Mouse (Mus musculus) ovary, postnatal 10 days (tissue): ENCODE measurements at regions not wholly inside any gene's neighbourhood (a gene's known extent, or its start where the extent isn't known, plus 50 kb on each side); places are given as distances from the start of the nearest gene placed in this dataset.

Experiments used
- DNase-seq: peaks from one replicate; pipeline ENCODE4 v3.0.0; 2022; ENCODE audit warnings: low spot score

DNA sequence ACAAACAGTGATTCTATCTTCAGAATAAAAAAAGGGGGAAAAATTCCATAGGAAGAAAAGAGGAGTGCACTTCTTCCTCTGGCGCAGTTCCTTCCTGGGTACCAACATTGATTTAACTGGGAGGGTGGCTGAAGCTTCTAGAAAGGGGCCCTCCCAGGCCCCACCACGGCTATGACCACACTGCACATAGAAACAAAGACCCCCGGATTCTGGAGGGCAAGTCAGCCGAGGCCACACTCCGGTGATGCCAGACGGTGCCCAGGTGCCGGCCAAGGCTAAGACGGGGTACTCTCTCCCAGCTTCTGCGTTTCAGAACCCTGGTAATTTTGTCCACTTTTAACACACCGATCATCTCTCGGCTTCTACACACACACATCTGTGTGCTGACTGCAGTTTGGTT lies 435.8 kb downstream of the Zfp536 start:
- no peak for DNase-seq

DNA sequence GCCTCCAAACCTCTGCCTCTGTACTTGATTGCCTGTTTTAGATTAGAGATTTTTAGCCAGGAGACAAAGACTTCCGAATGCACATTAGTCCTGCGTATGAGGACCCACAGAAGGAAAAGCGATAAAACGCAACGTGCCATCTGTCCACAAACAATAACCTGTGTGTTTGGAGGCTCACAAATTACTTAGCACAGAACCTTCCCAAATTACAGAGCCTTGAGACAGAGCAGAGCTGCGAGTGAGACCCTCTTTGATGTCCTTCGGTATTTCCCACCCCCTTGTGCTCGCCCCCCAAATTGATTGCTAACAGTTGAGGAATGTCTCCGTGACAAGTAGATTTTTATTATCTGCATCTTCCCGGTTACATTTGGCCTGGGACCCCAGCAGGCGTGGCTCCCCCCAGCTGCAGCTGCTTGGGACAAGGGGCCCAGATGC lies 435.4 kb downstream of the Zfp536 start:
- DNase-seq: no peak

DNA sequence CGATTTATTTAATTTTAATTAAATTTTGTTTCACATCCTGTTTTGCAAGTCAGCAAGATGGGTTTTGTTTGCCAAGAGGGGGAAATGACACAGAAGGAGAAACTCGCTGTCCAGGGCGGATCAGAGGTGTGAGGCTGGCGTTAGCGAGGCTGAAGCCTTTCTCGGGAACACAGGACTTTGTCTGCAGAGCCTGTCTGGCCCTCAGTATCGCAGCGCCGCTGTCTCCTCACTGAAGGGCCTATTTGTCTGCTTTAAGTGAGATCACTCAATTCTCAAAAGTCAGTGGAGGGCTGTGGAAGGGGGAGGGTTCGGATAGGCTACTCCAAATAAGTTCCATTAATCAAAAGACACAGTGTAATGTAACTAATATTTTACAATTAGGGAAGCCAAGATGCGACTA lies 430.8 kb downstream of the Zfp536 start:
- no peak for DNase-seq

DNA sequence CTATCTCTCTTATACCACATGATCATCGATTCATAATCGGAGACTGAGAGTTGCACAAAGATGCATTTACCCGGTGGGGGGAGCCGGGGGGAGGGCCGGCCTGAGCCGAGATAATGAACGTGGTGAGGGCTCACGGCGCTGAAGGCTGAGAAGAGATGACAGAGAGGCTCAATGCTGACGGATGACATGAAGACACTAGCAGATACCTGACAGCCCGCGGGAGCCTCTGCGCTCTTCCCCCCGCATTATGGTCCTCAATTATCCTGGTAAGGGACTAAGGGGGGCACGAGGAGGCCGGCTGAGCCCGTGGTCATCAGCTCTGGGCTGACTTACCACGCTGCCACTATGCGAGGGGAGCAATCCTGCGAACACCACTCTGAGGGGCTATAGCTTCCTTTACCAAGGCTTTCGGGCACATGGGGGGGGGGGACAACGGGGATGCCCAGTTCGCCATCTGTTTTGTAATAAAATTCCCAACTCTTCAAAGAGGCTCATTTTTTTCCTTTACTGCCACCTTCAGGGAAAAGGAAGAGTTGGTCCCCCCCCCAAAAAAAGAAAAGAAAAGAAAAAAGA lies 430.3 kb downstream of the Zfp536 start:
- no peak for DNase-seq

DNA sequence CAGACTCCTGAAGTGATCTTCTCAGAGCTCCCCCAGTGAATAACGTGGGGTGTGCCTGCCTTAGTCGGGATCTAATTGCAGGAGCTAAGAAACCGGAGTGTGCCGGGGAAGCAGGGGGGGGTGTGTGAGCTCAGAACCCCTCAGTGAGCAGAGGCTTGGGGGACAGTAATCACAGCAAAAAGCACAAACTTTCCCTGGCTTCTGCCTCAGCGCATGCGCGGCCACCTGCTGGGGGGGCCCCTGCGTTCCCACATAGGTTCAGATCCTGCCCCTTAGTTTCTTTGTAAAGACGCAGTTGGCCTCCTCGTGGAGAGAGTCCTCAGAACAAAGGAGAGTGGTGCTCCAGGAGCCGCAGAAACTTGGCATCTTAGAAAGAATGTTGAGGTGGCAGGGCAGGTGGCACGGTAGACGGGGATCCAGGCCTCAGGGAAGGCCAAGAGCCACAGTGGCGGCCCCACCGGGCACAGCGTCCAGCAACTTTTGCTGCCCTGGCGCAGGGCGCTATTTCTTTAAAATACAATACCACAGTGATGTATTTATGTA lies 429.7 kb downstream of the Zfp536 start:
- DNase-seq: no peak

DNA sequence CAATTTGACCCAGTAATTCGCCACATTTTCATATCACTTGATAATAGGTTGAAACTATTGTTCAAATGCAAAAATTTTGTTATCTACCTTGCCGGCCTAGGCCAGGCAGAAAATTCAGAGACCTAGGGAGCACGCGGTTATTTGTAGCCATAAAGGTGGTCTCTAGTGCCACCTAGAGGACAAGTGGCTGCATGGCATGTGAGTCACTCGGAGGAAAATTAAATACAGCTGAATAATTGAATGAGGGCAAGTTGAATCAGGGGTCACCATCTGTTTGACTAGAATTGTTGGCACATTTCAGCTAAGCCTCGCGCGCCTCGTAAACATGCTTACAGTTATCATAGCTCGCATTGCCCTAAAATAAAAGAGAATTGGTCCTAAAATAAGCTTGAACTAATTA lies 427.4 kb downstream of the Zfp536 start:
- DNase-seq: peak; percentile 39

DNA sequence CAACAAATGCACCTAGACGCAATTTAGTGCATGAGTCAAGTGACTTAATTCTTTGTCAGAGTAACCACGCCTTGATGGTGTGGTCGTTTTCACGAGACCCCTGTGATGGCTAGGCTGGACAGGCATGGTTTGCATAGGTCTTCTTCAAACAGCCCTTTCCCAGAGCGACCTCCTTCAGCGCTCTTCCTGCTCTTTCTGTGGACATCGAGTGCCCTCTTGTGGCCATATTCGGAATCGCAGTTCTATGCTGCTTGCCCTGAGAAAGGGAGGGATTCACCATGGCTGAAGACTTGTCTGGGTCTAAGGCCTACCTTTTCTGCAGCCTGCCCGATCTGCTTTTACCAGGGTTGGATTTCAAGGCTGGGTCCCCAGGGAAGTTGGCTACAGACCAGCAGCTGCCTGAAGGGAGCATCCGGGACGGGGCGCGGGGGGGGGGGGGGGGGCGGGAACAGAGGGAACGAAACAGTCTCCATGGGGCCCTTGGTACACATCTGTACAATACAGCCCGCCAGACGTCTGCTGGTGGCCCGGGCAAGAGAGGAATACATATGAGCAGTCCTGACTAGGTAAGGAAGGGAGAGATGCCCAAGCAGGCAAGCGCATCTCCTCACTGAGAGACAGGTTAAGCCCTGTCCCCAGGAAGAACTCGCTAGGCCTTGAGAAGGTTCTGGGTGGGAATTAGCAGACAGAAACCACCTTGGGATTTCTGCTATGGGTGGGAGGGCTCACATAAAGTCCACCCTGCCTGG lies 415.6 kb downstream of the Zfp536 start:
- peak; percentile 87 for DNase-seq

DNA sequence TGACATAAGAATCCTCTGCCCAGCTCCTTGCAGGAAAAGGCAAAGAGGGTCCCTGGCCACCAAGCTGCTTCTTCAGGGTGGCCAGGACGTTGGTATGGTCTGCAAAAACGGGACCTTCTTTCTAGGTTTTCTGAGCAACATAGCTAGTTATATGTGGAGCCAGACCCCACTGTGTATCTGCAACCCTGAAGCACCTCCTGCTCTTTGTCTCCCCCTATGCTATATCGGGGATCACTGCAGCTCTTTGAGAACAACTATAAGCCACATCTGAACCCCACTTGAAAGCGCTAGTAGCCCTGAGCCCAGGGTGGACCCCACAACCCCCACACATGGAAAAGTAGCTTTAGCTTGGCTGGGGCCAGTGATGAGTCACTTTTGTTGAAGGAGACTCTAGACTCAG lies 414.9 kb downstream of the Zfp536 start:
- DNase-seq: no peak

DNA sequence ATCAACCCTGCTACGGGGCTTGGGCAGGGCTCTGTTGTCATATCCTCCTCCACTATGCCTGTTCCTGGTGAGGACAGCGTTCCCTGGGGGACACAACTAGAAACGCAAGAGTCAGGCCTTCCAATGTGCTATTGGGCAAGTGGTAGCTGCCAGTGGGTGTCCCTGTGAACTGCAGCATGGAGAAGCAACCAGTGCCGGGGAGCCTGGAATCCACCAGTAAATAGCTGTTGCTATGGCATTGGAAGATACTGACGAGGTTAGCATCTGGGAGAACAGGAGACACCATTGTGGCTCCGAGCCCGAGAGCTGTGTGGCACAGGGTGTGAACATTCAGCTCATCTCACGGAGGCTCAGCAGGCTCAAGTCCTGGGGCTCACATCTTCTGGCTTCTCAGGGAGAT lies 414.0 kb downstream of the Zfp536 start:
- DNase-seq: no peak

DNA sequence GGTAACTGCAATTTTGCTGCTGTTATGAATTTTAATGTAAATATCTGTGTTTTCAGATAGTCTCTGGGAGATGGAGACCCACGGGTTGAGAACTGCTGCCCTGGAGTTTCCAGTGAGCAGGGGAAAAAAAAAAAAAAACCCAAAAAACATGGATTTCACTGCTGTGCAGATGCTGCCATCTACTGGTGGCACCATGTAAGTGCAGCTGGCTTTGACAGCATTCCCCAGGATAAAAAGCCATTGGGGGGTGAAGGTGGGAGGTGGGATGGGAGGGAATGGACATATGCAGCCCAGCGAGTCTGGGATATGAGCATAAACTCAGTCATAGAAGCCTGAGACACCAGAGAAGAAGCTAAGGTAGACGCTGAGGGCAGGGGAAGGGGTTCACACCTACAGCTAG lies 413.3 kb downstream of the Zfp536 start:
- DNase-seq: no peak

DNA sequence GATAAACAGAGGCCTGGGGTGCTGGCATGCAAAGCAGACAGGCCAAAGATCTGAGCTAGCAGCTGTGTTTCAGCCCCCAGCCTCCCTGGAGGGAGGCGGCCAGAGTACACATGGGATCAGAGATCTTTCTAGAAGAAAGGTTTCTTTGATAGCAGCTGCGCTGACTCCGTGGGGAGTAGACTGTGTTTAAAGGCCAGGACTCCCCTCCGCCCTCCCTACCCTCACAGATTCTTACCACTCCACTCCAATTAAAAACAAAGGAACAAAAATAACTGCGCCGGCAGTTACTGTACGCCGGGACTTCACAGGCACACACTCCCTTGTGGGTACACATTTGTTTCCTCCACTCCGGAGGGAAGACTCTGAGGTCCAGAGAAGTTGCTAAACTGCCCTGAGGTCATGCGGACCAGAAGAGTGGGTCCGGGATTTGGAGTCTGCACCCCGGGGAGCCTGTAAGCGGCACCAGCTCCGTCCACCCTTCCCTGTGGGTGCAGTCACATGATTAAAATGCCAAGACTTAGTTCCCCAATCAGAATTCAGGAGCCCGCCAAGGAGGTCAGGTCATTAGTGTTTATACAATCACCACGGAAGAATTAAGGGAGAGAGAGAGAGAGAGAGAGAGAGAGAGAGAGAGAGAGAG lies 411.5 kb downstream of the Zfp536 start:
- DNase-seq: no peak

DNA sequence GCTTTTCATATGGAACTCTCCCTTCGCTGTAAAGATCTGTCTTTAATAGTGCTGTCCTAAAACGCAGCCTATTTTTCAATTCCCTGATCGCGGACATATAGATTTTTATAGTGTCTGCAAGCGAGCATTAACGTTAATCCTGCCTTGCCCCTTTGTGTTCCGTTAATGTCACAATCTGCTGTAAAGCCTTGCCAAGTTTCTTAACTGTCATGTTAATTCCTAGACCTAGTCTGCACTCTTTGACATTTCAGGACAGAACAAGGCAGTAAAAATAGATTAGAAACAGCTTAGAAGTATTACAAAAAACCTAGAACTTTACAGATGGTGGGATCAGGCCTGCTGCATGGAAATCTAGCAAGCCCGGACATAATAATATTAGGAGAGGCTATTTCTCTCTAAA lies 410.6 kb downstream of the Zfp536 start:
- no peak for DNase-seq

DNA sequence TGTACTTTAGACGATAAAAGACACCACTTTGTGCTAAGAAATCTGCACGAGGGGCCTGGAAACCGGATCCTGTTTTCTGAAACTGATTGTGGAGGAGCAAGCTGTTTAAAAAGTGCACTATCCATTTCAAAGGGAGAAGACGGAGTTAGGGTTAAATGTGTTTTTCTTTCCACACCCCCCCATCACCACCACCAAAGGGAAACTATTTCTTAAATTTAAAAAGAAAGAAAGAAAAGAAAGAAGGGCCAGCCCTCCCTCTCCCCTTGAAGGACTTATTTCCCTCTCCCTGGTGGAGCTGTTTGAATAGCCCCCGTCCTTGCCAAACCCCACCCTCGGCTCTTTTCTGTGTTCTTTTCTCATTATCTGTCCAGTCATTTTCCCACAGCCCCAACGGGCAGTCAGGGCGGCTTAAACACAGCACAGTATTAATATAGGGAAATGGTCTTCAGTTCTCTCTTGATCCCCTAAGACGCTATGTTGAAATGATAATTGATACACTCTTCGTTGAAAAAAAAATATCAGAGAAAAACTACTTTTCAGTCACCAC lies 409.7 kb downstream of the Zfp536 start:
- no peak for DNase-seq

DNA sequence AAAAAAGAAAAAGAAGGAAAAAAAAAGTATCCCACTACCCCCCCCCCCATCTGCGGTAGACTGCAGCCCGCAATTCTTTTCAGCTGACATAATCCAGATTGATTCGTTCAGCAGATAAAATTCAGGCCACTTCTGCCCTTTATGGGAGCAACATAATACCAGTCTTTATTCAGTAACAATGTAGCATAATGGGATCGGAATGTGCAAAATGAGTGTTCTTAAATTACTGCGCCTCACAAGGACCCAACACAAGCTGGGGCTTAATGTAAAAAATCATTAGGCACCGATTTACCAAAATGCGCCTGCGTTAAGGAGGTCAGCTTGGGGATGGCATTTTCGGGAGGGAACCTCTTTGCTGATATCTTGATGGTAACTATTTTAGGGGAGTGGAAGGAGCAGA lies 409.2 kb downstream of the Zfp536 start:
- DNase-seq: no peak

DNA sequence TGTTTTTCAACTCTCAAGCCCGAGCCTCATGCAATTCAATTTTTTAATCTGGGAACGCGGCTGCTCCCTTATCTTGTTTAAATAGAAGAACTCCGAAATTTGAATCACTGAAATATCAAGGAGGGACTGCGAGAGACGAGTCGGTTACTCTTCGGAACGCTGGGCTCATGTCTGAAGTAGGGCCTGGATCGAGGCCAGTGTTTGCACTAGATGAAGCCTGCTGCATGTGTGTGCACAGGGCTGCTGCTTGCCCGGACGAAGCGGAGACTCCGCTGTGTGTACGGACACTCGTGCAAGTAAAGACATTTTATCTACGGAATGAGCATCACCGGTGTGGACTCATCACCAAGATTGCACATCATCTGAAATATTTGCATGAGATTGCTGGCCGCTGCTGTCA lies 407.4 kb downstream of the Zfp536 start:
- no peak for DNase-seq

DNA sequence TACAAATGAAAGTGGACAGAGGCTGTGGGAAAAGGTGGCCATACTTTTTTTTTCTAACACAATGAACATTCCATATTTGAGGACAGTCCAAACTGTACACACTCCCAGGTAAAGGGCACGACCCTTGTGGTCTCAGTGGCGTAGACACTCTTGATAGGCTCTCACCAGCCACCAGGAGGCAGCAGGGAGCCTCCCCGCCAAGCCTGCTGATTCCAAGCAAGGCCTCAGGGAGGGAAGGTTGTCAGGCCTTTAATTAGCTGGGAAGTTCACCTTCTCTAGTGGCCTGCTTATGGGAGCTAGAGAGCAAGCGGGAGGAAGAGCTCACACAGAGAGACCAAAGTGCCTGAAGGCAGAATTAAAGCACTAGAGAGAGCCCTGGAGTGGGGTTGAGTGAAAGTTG lies 403.7 kb downstream of the Zfp536 start:
- no peak for DNase-seq

DNA sequence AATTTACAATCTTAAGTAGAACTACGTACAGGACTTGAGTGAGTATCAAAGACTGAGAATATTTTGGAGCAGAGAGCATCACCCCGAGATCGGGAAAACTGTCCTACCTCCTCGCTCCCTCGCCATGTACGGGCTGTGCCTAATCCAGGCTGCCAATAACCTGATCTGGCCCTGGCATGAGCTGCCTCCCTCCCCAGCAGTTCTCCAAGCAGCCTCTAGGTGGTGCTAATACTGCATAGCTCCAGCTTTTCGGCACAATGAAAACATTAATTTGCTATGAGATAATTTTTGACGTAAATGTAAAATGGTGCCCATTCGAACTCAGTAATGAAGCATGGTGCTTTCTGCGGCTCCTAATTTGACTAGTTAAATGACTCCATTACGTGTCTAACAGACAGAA lies 399.6 kb downstream of the Zfp536 start:
- peak; percentile 42 for DNase-seq

DNA sequence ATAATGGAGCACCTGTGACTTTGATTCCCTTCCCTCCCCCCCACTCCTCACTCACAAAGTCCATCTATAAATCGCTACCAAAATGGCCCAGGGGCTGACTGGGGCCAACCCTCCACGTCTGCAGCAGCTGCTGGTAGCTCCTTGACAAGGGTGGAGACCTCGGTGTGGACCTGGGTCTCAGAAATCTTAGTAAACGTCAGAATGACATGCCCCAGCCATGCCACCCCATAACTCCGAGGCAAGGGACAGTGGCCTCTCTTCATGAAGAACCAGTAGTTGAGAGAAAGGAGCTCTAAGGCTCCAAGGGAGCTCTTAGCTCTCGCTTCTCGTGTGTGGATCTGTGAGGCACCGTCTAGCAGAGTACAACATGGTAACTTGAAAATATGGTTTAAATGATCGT lies 398.4 kb downstream of the Zfp536 start:
- DNase-seq: no peak

DNA sequence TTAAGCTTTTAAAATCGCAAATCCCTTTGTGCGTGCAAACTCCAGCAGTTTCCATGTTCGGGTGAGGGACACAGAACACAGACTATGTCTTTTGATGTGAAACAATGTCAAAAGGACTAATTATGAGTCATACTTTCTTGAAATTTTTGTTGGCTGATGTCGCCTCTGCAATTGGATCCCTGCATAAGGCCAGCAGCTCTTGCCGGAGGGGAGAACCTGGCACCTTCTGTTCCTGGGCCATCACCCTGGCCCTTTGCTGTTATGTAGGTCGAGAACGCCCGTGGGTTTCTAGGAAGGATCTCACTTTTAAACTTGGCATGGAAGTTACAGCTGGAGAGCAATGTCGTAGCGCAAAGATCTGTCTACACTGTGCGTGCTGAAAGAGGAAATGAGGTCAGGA lies 397.9 kb downstream of the Zfp536 start:
- no peak for DNase-seq

DNA sequence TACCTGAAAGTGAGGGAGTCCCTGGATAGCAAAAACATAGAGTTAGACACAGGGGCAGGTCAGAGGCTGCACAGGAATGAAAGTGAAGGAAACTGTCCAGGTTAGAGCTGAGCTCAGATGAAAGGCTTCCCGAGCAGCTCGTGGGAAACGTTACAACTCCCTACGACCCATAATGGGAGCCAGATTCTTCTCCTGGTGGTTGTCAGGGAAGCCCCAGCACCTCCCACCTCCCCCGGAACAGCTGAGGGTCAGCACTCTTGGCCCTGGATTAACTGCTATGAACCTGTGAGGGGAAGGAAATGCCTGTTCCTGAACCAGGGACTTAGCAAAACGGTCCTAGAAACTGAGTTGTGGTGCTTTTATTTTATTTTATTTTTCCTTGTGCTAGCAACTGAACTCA lies 397.2 kb downstream of the Zfp536 start:
- no peak for DNase-seq

DNA sequence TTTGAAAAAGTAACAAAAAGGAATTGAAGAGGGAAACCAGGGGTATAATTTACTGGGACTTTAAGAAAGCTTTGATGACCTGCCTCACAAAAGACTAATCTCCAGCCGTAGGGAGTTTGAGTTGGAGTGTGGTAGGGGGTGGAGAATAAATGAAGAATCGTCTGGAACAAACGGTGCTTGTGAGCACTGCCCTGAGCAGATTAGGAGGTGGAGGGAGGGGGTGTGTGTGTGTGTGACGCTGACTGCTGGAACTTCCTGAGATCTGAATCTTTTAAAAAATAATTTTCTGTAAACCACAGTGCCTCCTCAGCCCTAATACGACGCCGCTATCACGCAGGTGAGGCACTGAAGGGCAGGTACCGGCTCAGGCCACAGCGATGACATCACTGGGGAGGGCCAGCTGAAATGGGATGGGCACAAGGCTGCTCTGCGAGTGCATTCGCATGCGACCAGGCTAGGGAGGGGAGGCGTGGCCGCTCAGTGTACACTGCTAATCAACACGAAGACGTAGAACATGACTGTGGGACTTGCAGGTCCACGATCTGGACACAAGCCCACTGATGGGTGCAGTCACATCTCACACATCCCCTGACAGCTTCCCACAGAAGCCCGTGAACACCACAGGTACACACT lies 395.4 kb downstream of the Zfp536 start:
- no peak for DNase-seq

DNA sequence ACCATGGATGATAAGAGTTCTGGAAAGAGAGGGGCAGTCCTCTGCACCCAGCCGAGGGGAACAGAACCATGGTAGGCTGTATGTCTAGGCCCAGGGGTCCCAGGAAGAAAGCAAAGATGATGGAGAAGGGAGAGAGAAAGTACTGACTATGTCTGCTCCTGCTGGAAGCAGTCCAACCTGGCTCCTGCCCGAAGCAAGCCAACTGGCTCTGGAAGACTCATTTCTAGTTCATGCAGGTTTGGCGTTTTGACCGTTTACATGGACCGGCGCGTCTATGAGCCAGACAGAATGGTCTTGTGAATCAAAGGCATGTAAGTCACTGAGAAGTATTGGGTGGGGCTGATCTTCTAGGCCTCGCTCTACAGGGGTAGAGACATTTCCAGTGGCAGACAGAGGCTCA lies 385.6 kb downstream of the Zfp536 start:
- DNase-seq: no peak
